Mouse (Mus musculus): Measurements from ENCODE around the gene Tmem135. TPM values are rescaled to one million over a fixed set of nuclear protein-coding genes. Genes with fewer than 3 reads are reported as not detected.

Tmem135 gene
- total and polyA plus RNA-seq, 3 experiments, result 18.0 to 31.0 (median 30.0) TPM

- no peak overlapping the region for H3K27ac ChIP-seq (ENCODE audit: insufficient read depth, low read depth)
- DNase-seq (ENCODE audit: extremely low read depth), result no peak
- in situ Hi-C loops (cut with MboI; ENCODE audit: low pct_ligation_motif_present, low pct_unique_long_range_greater_than_20kb, low sequenced_read_pairs), result no loop called here
- no peaks in the 10 kb centered on the region for H3K36me3 ChIP-seq (replicated peaks in 1 of 2; ENCODE audit: control insufficient read depth in 1 of 2, insufficient read depth in 1 of 2, low read length in 1 of 2)
- no peaks in the 10 kb centered on the region for H3K79me2 ChIP-seq (replicated peaks; ENCODE audit: control insufficient read depth, extremely low read depth, insufficient read depth, poor library complexity, severe bottlenecking)
- H3K9me3 ChIP-seq (replicated peaks; ENCODE audit: low read length), result no peaks in the 10 kb centered on the region
- dilution Hi-C loops (cut with MboI; ENCODE audit: extremely low pct_ligation_motif_present, extremely low pct_unique_long_range_greater_than_20kb, low sequenced_read_pairs), result no loop called here
- H3K4me1 ChIP-seq (ENCODE audit: control insufficient read depth in 1 of 2, insufficient read depth in 2 of 2), result peaks cover 0 to 5% of the 10 kb centered on the region in 2 experiments; a peak in 1 of 4 replicates
- TF ChIP-seq HCFC1 (IDR thresholded peaks at IDR 0.05; ENCODE audit: low read depth, low read length), result no peak
- no peak for TF ChIP-seq USF1 (IDR thresholded peaks at IDR 0.05; ENCODE audit: low read depth, low read length)
- no peak for TF ChIP-seq MAFK (IDR thresholded peaks at IDR 0.05; ENCODE audit: insufficient replicate concordance, low read length)
- no peak for TF ChIP-seq POLR2AphosphoS2 (IDR thresholded peaks at IDR 0.05; ENCODE audit: low read depth, low read length)
- no peak for TF ChIP-seq RCOR1 (conservative IDR thresholded peaks at IDR 0.05; ENCODE audit: low read depth, low read length)
- no peak for TF ChIP-seq BHLHE40 (IDR thresholded peaks at IDR 0.05; ENCODE audit: low read depth, low read length)
- TF ChIP-seq E2F4 (IDR thresholded peaks at IDR 0.05; ENCODE audit: insufficient replicate concordance, low read depth, low read length), result no peak
- no peak for TF ChIP-seq SIN3A (IDR thresholded peaks at IDR 0.05; ENCODE audit: low read length)
- no peak for TF ChIP-seq MEF2A (IDR thresholded peaks at IDR 0.05; ENCODE audit: borderline replicate concordance, low read depth, low read length)
- H3K4me3 ChIP-seq (replicated peaks in 1 of 3; ENCODE audit: low read depth in 2 of 3, low read length in 2 of 3, poor library complexity in 1 of 3), result no peak overlapping the region
- no peaks in the 10 kb centered on the region for H3K27me3 ChIP-seq (replicated peaks)
- H3K9ac ChIP-seq (ENCODE audit: insufficient read depth, low read depth), result no peak overlapping the region
- H3K4me2 ChIP-seq (ENCODE audit: insufficient read depth, low read depth, poor library complexity, severe bottlenecking), result no peak overlapping the region
These were observed 33.9 kb downstream of the Tmem135 start for GRCm38 (mm10) chr7:89370086-89370485.

- DNase-seq (ENCODE audit: extremely low read depth), result no peak
These were observed 36.4 kb downstream of the Tmem135 start for GRCm38 (mm10) chr7:89367643-89368042.

More at GRCm38 (mm10) chr7:89367643-89368042, 36.4 kb downstream of the Tmem135 start:
- Histone ChIP-seq H3K27ac (ENCODE audit: insufficient read depth, low read depth) (no peak overlapping the region), H3K4me2 (ENCODE audit: insufficient read depth, low read depth, poor library complexity, severe bottlenecking) (no peak overlapping the region), H3K9ac (ENCODE audit: insufficient read depth, low read depth) (no peak overlapping the region), H3K36me3 (replicated peaks in 1 of 2; ENCODE audit: control insufficient read depth in 1 of 2, insufficient read depth in 1 of 2, low read length in 1 of 2) (no peaks in the 10 kb centered on the region), H3K4me3 (replicated peaks in 1 of 3; ENCODE audit: low read depth in 2 of 3, low read length in 2 of 3, poor library complexity in 1 of 3) (no peak overlapping the region), H3K27me3 (replicated peaks) (no peaks in the 10 kb centered on the region), H3K9me3 (replicated peaks; ENCODE audit: low read length) (no peaks in the 10 kb centered on the region), H3K79me2 (replicated peaks; ENCODE audit: control insufficient read depth, extremely low read depth, insufficient read depth, poor library complexity, severe bottlenecking) (no peaks in the 10 kb centered on the region), H3K4me1 (ENCODE audit: control insufficient read depth in 1 of 2, insufficient read depth in 2 of 2) (peaks cover 0 to 5% of the 10 kb centered on the region in 2 experiments; a peak in 1 of 4 replicates)
- dilution Hi-C loops (cut with MboI; ENCODE audit: extremely low pct_ligation_motif_present, extremely low pct_unique_long_range_greater_than_20kb, low sequenced_read_pairs) (no loop called here), in situ Hi-C loops (cut with MboI; ENCODE audit: low pct_ligation_motif_present, low pct_unique_long_range_greater_than_20kb, low sequenced_read_pairs) (loop anchor here (10.0 kb wide), 1 partner anchor 57 kb away; no protein-coding TSS in a partner anchor)
- no peak for TF ChIP-seq ZNF384 (IDR thresholded peaks at IDR 0.05; ENCODE audit: low read depth, low read length)
- no peak for TF ChIP-seq MYC (IDR thresholded peaks at IDR 0.05; ENCODE audit: low read depth, low read length)
- TF ChIP-seq ETS1 (conservative IDR thresholded peaks at IDR 0.05; ENCODE audit: low read depth, low read length), result no peak
- TF ChIP-seq MAFK (IDR thresholded peaks at IDR 0.05; ENCODE audit: insufficient replicate concordance, low read length), result no peak
- no peak for TF ChIP-seq USF2 (conservative IDR thresholded peaks at IDR 0.05; ENCODE audit: low read depth, low read length)
- no peak for TF ChIP-seq HCFC1 (IDR thresholded peaks at IDR 0.05; ENCODE audit: low read depth, low read length)
- no peak for TF ChIP-seq EP300 (IDR thresholded peaks at IDR 0.05; ENCODE audit: low read length)
- TF ChIP-seq NRF1 (IDR thresholded peaks at IDR 0.05; ENCODE audit: low read depth, low read length), result no peak
- TF ChIP-seq CTCF (conservative IDR thresholded peaks at IDR 0.05 in 1 of 2, IDR thresholded peaks at IDR 0.05 in 1 of 2; ENCODE audit: low read depth in 2 of 2, low read length in 2 of 2), result no peak
- TF ChIP-seq SIN3A (IDR thresholded peaks at IDR 0.05; ENCODE audit: low read length), result no peak
- no peak for TF ChIP-seq BHLHE40 (IDR thresholded peaks at IDR 0.05; ENCODE audit: low read depth, low read length)
- TF ChIP-seq ZKSCAN1 (IDR thresholded peaks at IDR 0.05; ENCODE audit: borderline replicate concordance, low read depth, low read length), result no peak
- TF ChIP-seq CHD2 (IDR thresholded peaks at IDR 0.05; ENCODE audit: low read length), result no peak
- no peak for TF ChIP-seq JUND (conservative IDR thresholded peaks at IDR 0.05; ENCODE audit: low read depth, low read length)
- TF ChIP-seq RCOR1 (conservative IDR thresholded peaks at IDR 0.05; ENCODE audit: low read depth, low read length), result no peak
- TF ChIP-seq IRF4 (IDR thresholded peaks at IDR 0.05; ENCODE audit: low read depth, low read length), result no peak
- TF ChIP-seq USF1 (IDR thresholded peaks at IDR 0.05; ENCODE audit: low read depth, low read length), result no peak

All from CH12.LX (cell line).